In genomic region chr10:52463941-52464739, GRCm38 (mm10) we compare ENCODE assay signal across 33 mouse cellular contexts. TPM values are rescaled to one million over a fixed set of nuclear protein-coding genes. Genes with fewer than 3 reads are reported as not detected.
A peak's percentile ranks its signal among the peaks of the same experiment; 100 is the strongest.
DNase-seq lines count a peak whose midpoint lies in the region; ATAC-seq lines count a peak whose summit lies in the region.
"Had no signal": no experiment of that assay in that cellular context is flagged by ENCODE, and none has a peak within 500 bp of the region (broad histone marks: within the 10 kb centered on the region; RNA-seq: fewer than 3 reads in every experiment).

No protein-coding gene starts in this region.

- H3K9ac ChIP-seq in midbrain, embryonic 11.5 days (ENCODE audit: low read length) = no peak overlapping the region
- H3K9ac ChIP-seq in midbrain, embryonic 14.5 days (replicated peaks; ENCODE audit: low read length) = no peak overlapping the region
- H3K9ac ChIP-seq: embryonic facial prominence, embryonic 12.5 days; heart, embryonic 12.5 days; hindbrain, embryonic 14.5 days; kidney, embryonic 15.5 days; liver, embryonic 14.5 days; lung, embryonic 15.5 days had no signal

- H3K27me3 ChIP-seq in midbrain, embryonic 11.5 days (ENCODE audit: control insufficient read depth, insufficient read depth, low read length) = no peaks in the 10 kb centered on the region
- H3K27me3 ChIP-seq in midbrain, embryonic 10.5 days (ENCODE audit: low read depth, poor library complexity, severe bottlenecking) = no peaks in the 10 kb centered on the region
- H3K27me3 ChIP-seq in midbrain, embryonic 14.5 days (ENCODE audit: control insufficient read depth, insufficient read depth, low read length) = no peaks in the 10 kb centered on the region
- H3K27me3 ChIP-seq in heart, embryonic 10.5 days (ENCODE audit: insufficient read depth, poor library complexity, severe bottlenecking) = no peaks in the 10 kb centered on the region
- H3K27me3 ChIP-seq: embryonic facial prominence, embryonic 12.5 days; heart, embryonic 12.5 days; kidney, embryonic 15.5 days; lung, embryonic 15.5 days had no signal

- peak; percentile 82 for ATAC-seq in midbrain, embryonic 11.5 days (ENCODE audit: low FRiP score)
- peak; percentile 64; the same call in 1 of the 2 replicates for ATAC-seq in midbrain, embryonic 14.5 days (ENCODE audit: low FRiP score, low TSS enrichment)
- ATAC-seq: forebrain, embryonic 14.5 days; inflammation-experienced regulatory T-cells, adult 6 months had no signal

- H3K27ac ChIP-seq in midbrain, embryonic 11.5 days (ENCODE audit: low read depth, low read length) = peak overlapping the region; percentile 48; the same call in 1 of the 2 replicates
- H3K27ac ChIP-seq in midbrain, embryonic 10.5 days (replicated peaks) = no peak overlapping the region
- H3K27ac ChIP-seq in midbrain, embryonic 14.5 days (replicated peaks; ENCODE audit: low read depth, low read length) = peak overlapping the region; percentile 63
- no peak overlapping the region for H3K27ac ChIP-seq in heart, embryonic 10.5 days
- H3K27ac ChIP-seq: embryonic facial prominence, embryonic 12.5 days; gastrocnemius, adult 2 months; hindbrain, embryonic 14.5 days; kidney, embryonic 15.5 days; liver, embryonic 14.5 days; lung, embryonic 15.5 days; stomach, postnatal 0 days had no signal

- DNase-seq in midbrain, embryonic 11.5 days (ENCODE audit: low spot score, missing footprints) = no peak
- DNase-seq in midbrain, embryonic 10.5 days (ENCODE audit: low spot score) = no peak
- peak; percentile 45 for DNase-seq in layer of hippocampus, adult 9-10 months (ENCODE audit: low spot score)
- peak; percentile 69 for DNase-seq in midbrain, embryonic 14.5 days
- no peak for DNase-seq in heart, embryonic 10.5 days (ENCODE audit: low spot score)
- DNase-seq in adipocyte (ENCODE audit: low spot score) = no peak
- no peak for DNase-seq in retina, postnatal 1 day
- DNase-seq: adrenal gland, adult 2 months; adrenal gland, postnatal 36 days; B cell, adult 2 months; cerebellum, adult 11 months; cerebellum, adult 9-10 months; embryo, embryonic 11 days; gastrocnemius, adult 2 months; gastrocnemius, postnatal 36 days; heart, adult 18-20 months; heart, postnatal 4 days; kidney, adult 11 months; kidney, postnatal 25 days; liver; right cerebral cortex, adult 18-20 months; spleen, adult 18-20 months; thymus, adult 2 months; thymus, postnatal 36 days had no signal

- no peaks in the 10 kb centered on the region for H3K4me1 ChIP-seq in midbrain, embryonic 11.5 days (ENCODE audit: control insufficient read depth, insufficient read depth, low read length)
- H3K4me1 ChIP-seq in midbrain, embryonic 10.5 days = peaks cover 3% of the 10 kb centered on the region; the same call in 1 of the 2 replicates
- H3K4me1 ChIP-seq in midbrain, embryonic 14.5 days (ENCODE audit: control insufficient read depth, insufficient read depth, low read length) = no peaks in the 10 kb centered on the region
- no peaks in the 10 kb centered on the region for H3K4me1 ChIP-seq in heart, embryonic 10.5 days
- H3K4me1 ChIP-seq: embryonic facial prominence, embryonic 12.5 days; heart, embryonic 12.5 days; kidney, embryonic 15.5 days; lung, embryonic 15.5 days had no signal

- no peak overlapping the region for H3K4me2 ChIP-seq in midbrain, embryonic 11.5 days
- no peak overlapping the region for H3K4me2 ChIP-seq in midbrain, embryonic 14.5 days (ENCODE audit: low read length)
- H3K4me2 ChIP-seq: embryonic facial prominence, embryonic 12.5 days; heart, embryonic 12.5 days; hindbrain, embryonic 14.5 days; kidney, embryonic 15.5 days; lung, embryonic 15.5 days had no signal

- WGBS in midbrain, embryonic 11.5 days = 70% methylated on average over 7 of the region's 7 CpGs
- 73% methylated on average over 7 of the region's 7 CpGs for WGBS in midbrain, embryonic 10.5 days
- WGBS in midbrain, embryonic 14.5 days = 51% methylated on average over 7 of the region's 7 CpGs
- 76% methylated on average over 7 of the region's 7 CpGs for WGBS in heart, embryonic 10.5 days

- no peak overlapping the region for H3K4me3 ChIP-seq in midbrain, embryonic 11.5 days (ENCODE audit: low read depth, low read length)
- H3K4me3 ChIP-seq in midbrain, embryonic 10.5 days = no peak overlapping the region
- H3K4me3 ChIP-seq in midbrain, embryonic 14.5 days (replicated peaks; ENCODE audit: low read depth, low read length) = no peak overlapping the region
- H3K4me3 ChIP-seq in heart, embryonic 10.5 days = no peak overlapping the region
- H3K4me3 ChIP-seq: embryonic facial prominence, embryonic 12.5 days; gastrocnemius, adult 2 months; heart, embryonic 12.5 days; kidney, embryonic 15.5 days; lung, embryonic 15.5 days had no signal

- no peaks in the 10 kb centered on the region for H3K9me3 ChIP-seq in midbrain, embryonic 11.5 days (ENCODE audit: control insufficient read depth, low read length)
- no peaks in the 10 kb centered on the region for H3K9me3 ChIP-seq in midbrain, embryonic 10.5 days (replicated peaks)
- H3K9me3 ChIP-seq in midbrain, embryonic 14.5 days (ENCODE audit: control insufficient read depth, low read length) = no peaks in the 10 kb centered on the region
- H3K9me3 ChIP-seq in heart, embryonic 10.5 days = no peaks in the 10 kb centered on the region
- H3K9me3 ChIP-seq: embryonic facial prominence, embryonic 12.5 days; heart, embryonic 12.5 days; kidney, embryonic 15.5 days; lung, embryonic 15.5 days had no signal

- no peaks in the 10 kb centered on the region for H3K36me3 ChIP-seq in midbrain, embryonic 11.5 days (ENCODE audit: control insufficient read depth, insufficient read depth, low read length)
- H3K36me3 ChIP-seq in midbrain, embryonic 10.5 days = no peaks in the 10 kb centered on the region
- no peaks in the 10 kb centered on the region for H3K36me3 ChIP-seq in midbrain, embryonic 14.5 days (ENCODE audit: control insufficient read depth, insufficient read depth, low read length)
- H3K36me3 ChIP-seq in heart, embryonic 10.5 days = no peaks in the 10 kb centered on the region
- H3K36me3 ChIP-seq: embryonic facial prominence, embryonic 12.5 days; heart, embryonic 12.5 days; kidney, embryonic 15.5 days; lung, embryonic 15.5 days had no signal

RNA-seq across cellular contexts. Expression of gene Nus1, which starts 46.8 kb away (rescaled TPM):
- polyA plus RNA-seq in midbrain, embryonic 11.5 days (2014; fragmentation: Nextera tagmentation; extraction: Ambion mirVana) = 16.4 and 16.6 TPM in 2 replicates
- 11.3 and 13.1 TPM in 2 replicates for polyA plus RNA-seq in midbrain, embryonic 10.5 days (2016; fragmentation: Nextera tagmentation; extraction: Ambion mirVana)
- 23.0 and 23.5 TPM in 2 replicates for polyA plus RNA-seq in midbrain, embryonic 14.5 days (2014; fragmentation: Nextera tagmentation; extraction: Ambion mirVana)
- 9.4 and 14.1 TPM in 2 replicates for polyA plus RNA-seq in heart, embryonic 10.5 days (2016; fragmentation: Nextera tagmentation; extraction: Ambion mirVana)

Comparison
In these comparisons a context has a peak if more than half of its experiments do, and no peak if none do; other contexts are left out.
1. DNase-seq: peak in layer of hippocampus, adult 9-10 months (single experiment) and midbrain, embryonic 14.5 days (single experiment); none in midbrain, embryonic 11.5 days (single experiment), midbrain, embryonic 10.5 days (single experiment), heart, embryonic 10.5 days (single experiment), adipocyte (single experiment) and retina, postnatal 1 day (single experiment).
2. H3K27ac ChIP-seq: peak in midbrain, embryonic 11.5 days (single experiment) and midbrain, embryonic 14.5 days (single experiment); none in midbrain, embryonic 10.5 days (single experiment) and heart, embryonic 10.5 days (single experiment).